Mouse (Mus musculus): ENCODE data around the gene Nhs.

GRCm38 (mm10) chrX:161925973-161926682, 233.4 kb downstream of the Nhs start:
- no peak for TF ChIP-seq CTCF (IDR thresholded peaks at IDR 0.05; ENCODE audit: borderline replicate concordance, insufficient read depth, low read depth, low read length)
- TF ChIP-seq POLR2A (IDR thresholded peaks at IDR 0.05; ENCODE audit: borderline replicate concordance, insufficient read depth, low read length), result no peak

All from cerebellum, adult 2 months (tissue).